Mouse (Mus musculus) lung, postnatal 25 days (tissue): ENCODE measurements around the gene Cnga2.
"Not testable (repeated sequence)": the region's sequence is repeated elsewhere in the genome, so short reads cannot be mapped to it uniquely, and the experiment has no call there.

Experiments used
- DNase-seq: peaks from one replicate; pipeline ENCODE4 v3.0.0; 2022; ENCODE audit warnings: low spot score

Cnga2 gene

GRCm38 (mm10) chrX:71991549-71991948 lies at the start of gene Cnga2:
TSS of gene Cnga2 (plus strand) at chrX:71991849.
- DNase-seq: no peak

GRCm38 (mm10) chrX:71946631-71947030 lies 45.0 kb upstream of the Cnga2 start:
- peak; percentile 31 for DNase-seq

GRCm38 (mm10) chrX:71958366-71958765 lies 33.3 kb upstream of the Cnga2 start:
- peak; percentile 66 for DNase-seq

- peak; percentile 57 for DNase-seq
Measured at GRCm38 (mm10) chrX:71962073-71963051, 29.3 kb upstream of the Cnga2 start, which contains the start of gene Prrg3. TSS of gene Prrg3 (plus strand) at chrX:71962624.

- DNase-seq: no peak
Measured at GRCm38 (mm10) chrX:71963275-71963912, 28.3 kb upstream of the Cnga2 start.

- peak; percentile 34 for DNase-seq
Measured at GRCm38 (mm10) chrX:71968216-71968615, 23.4 kb upstream of the Cnga2 start.

- no peak for DNase-seq
Measured at GRCm38 (mm10) chrX:71968816-71969215, 22.8 kb upstream of the Cnga2 start.

- no peak for DNase-seq
Measured at GRCm38 (mm10) chrX:71971325-71971724, 20.3 kb upstream of the Cnga2 start.

- DNase-seq: no peak
Measured at GRCm38 (mm10) chrX:71972686-71973085, 19.0 kb upstream of the Cnga2 start, which contains the start of gene Fate1. TSS of gene Fate1 (plus strand) at chrX:71972986.

- DNase-seq: not testable (repeated sequence)
Measured at GRCm38 (mm10) chrX:71977681-71978080, 14.0 kb upstream of the Cnga2 start.

GRCm38 (mm10) chrX:71980443-71980842 lies 11.2 kb upstream of the Cnga2 start:
- peak; percentile 41 for DNase-seq

- DNase-seq: no peak
Measured at GRCm38 (mm10) chrX:71981322-71981721, 10.3 kb upstream of the Cnga2 start.

- DNase-seq: peak; percentile 24
Measured at GRCm38 (mm10) chrX:71983205-71983604, 8.4 kb upstream of the Cnga2 start.

- DNase-seq: peak; percentile 43
Measured at GRCm38 (mm10) chrX:71983775-71984174, 7.9 kb upstream of the Cnga2 start.

GRCm38 (mm10) chrX:71995972-71996371 lies 4.3 kb downstream of the Cnga2 start:
- peak; percentile 30 for DNase-seq

GRCm38 (mm10) chrX:72009930-72010329 lies 18.3 kb downstream of the Cnga2 start:
- DNase-seq: peak; percentile 37

- peak; percentile 29 for DNase-seq
Measured at GRCm38 (mm10) chrX:72012236-72012635, 20.6 kb downstream of the Cnga2 start.

GRCm38 (mm10) chrX:72012804-72013203 lies 21.2 kb downstream of the Cnga2 start:
- peak; percentile 43 for DNase-seq

GRCm38 (mm10) chrX:72022241-72022640 lies 30.6 kb downstream of the Cnga2 start:
- DNase-seq: no peak

GRCm38 (mm10) chrX:72022750-72023398 lies 31.2 kb downstream of the Cnga2 start:
- no peak for DNase-seq

GRCm38 (mm10) chrX:72023542-72023941 lies 31.9 kb downstream of the Cnga2 start:
- no peak for DNase-seq

GRCm38 (mm10) chrX:72044056-72044455 lies 52.4 kb downstream of the Cnga2 start:
- DNase-seq: peak; percentile 21
